Mouse (Mus musculus): ENCODE results near the gene Lyrm7. TPM values are rescaled to one million over a fixed set of nuclear protein-coding genes. Genes with fewer than 3 reads are reported as not detected.

Gene Lyrm7
- polyA plus RNA-seq, 1 experiment: 11.4 TPM

- Histone ChIP-seq H3K4me1 (ENCODE audit: control insufficient read depth, insufficient read depth, low read length) (peaks cover 11% of the 10 kb centered on the region), H3K27ac (ENCODE audit: control insufficient read depth, insufficient read depth, low read depth, low read length, poor library complexity) (peak overlapping the region; percentile 59; the same call in 1 of the 2 replicates), H3K4me3 (replicated peaks; ENCODE audit: control insufficient read depth, low read depth, low read length) (no peak overlapping the region)
- WGBS: under 1% methylated on average over 6 of the region's 6 CpGs
- no peak for TF ChIP-seq POLR2A (IDR thresholded peaks at IDR 0.05; ENCODE audit: borderline replicate concordance, control insufficient read depth, low read depth, low read length)
- no peak for TF ChIP-seq CTCF (IDR thresholded peaks at IDR 0.05; ENCODE audit: control insufficient read depth, insufficient read depth, low read length)
Measured at GRCm38 (mm10) chr11:54801791-54802558, 58.7 kb downstream of the Lyrm7 start.

GRCm38 (mm10) chr11:54796551-54796950 lies 64.2 kb downstream of the Lyrm7 start:
- Histone ChIP-seq H3K4me3 (replicated peaks; ENCODE audit: control insufficient read depth, low read depth, low read length) (no peak overlapping the region), H3K27ac (ENCODE audit: control insufficient read depth, insufficient read depth, low read depth, low read length, poor library complexity) (no peak overlapping the region), H3K4me1 (ENCODE audit: control insufficient read depth, insufficient read depth, low read length) (peaks cover 10% of the 10 kb centered on the region)
- TF ChIP-seq POLR2A (IDR thresholded peaks at IDR 0.05; ENCODE audit: borderline replicate concordance, control insufficient read depth, low read depth, low read length): no peak
- TF ChIP-seq CTCF (IDR thresholded peaks at IDR 0.05; ENCODE audit: control insufficient read depth, insufficient read depth, low read length): no peak
- WGBS: 69% methylated on average over 11 of the region's 11 CpGs

GRCm38 (mm10) chr11:54794678-54795077 lies 66.0 kb downstream of the Lyrm7 start:
- Histone ChIP-seq H3K27ac (ENCODE audit: control insufficient read depth, insufficient read depth, low read depth, low read length, poor library complexity) (no peak overlapping the region), H3K4me3 (replicated peaks; ENCODE audit: control insufficient read depth, low read depth, low read length) (no peak overlapping the region), H3K4me1 (ENCODE audit: control insufficient read depth, insufficient read depth, low read length) (peaks cover 9% of the 10 kb centered on the region)
- 81% methylated on average over 3 of the region's 3 CpGs for WGBS
- TF ChIP-seq CTCF (IDR thresholded peaks at IDR 0.05; ENCODE audit: control insufficient read depth, insufficient read depth, low read length): no peak
- TF ChIP-seq POLR2A (IDR thresholded peaks at IDR 0.05; ENCODE audit: borderline replicate concordance, control insufficient read depth, low read depth, low read length): no peak

GRCm38 (mm10) chr11:54793173-54793572 lies 67.5 kb downstream of the Lyrm7 start:
- Histone ChIP-seq H3K4me1 (ENCODE audit: control insufficient read depth, insufficient read depth, low read length) (peaks cover 9% of the 10 kb centered on the region), H3K4me3 (replicated peaks; ENCODE audit: control insufficient read depth, low read depth, low read length) (no peak overlapping the region), H3K27ac (ENCODE audit: control insufficient read depth, insufficient read depth, low read depth, low read length, poor library complexity) (no peak overlapping the region)
- TF ChIP-seq CTCF (IDR thresholded peaks at IDR 0.05; ENCODE audit: control insufficient read depth, insufficient read depth, low read length): no peak
- TF ChIP-seq POLR2A (IDR thresholded peaks at IDR 0.05; ENCODE audit: borderline replicate concordance, control insufficient read depth, low read depth, low read length): no peak
- 48% methylated on average over 1 of the region's 1 CpGs for WGBS

- peaks cover 6% of the 10 kb centered on the region for H3K4me1 ChIP-seq (ENCODE audit: control insufficient read depth, insufficient read depth, low read length)
- no peak overlapping the region for H3K27ac ChIP-seq (ENCODE audit: control insufficient read depth, insufficient read depth, low read depth, low read length, poor library complexity)
- TF ChIP-seq POLR2A (IDR thresholded peaks at IDR 0.05; ENCODE audit: borderline replicate concordance, control insufficient read depth, low read depth, low read length) (no peak), CTCF (IDR thresholded peaks at IDR 0.05; ENCODE audit: control insufficient read depth, insufficient read depth, low read length) (no peak)
- WGBS: 94% methylated on average over 4 of the region's 4 CpGs
- no peak overlapping the region for H3K4me3 ChIP-seq (replicated peaks; ENCODE audit: control insufficient read depth, low read depth, low read length)
Measured at GRCm38 (mm10) chr11:54791458-54791857, 69.3 kb downstream of the Lyrm7 start.

- Histone ChIP-seq H3K27ac (ENCODE audit: control insufficient read depth, insufficient read depth, low read depth, low read length, poor library complexity) (peak within 1 kb of the TSS; percentile 92), H3K4me1 (ENCODE audit: control insufficient read depth, insufficient read depth, low read length) (peaks cover 5% of the 10 kb centered on the region), H3K4me3 (replicated peaks; ENCODE audit: control insufficient read depth, low read depth, low read length) (peak within 1 kb of the TSS; percentile 87)
- 5% methylated on average over 56 of the region's 56 CpGs for WGBS
- peak; percentile 91; the same call in 1 of the 2 replicates for TF ChIP-seq POLR2A (IDR thresholded peaks at IDR 0.05; ENCODE audit: borderline replicate concordance, control insufficient read depth, low read depth, low read length)
- TF ChIP-seq CTCF (IDR thresholded peaks at IDR 0.05; ENCODE audit: control insufficient read depth, insufficient read depth, low read length): no peak
Measured at GRCm38 (mm10) chr11:54787488-54788474, 72.9 kb downstream of the Lyrm7 start, which contains the start of gene Cdc42se2. Gene Cdc42se2 (minus strand): TSS chr11:54787675.

GRCm38 (mm10) chr11:54786858-54787487 lies 73.7 kb downstream of the Lyrm7 start:
- peaks cover 8% of the 10 kb centered on the region for H3K4me1 ChIP-seq (ENCODE audit: control insufficient read depth, insufficient read depth, low read length)
- under 1% methylated on average over 54 of the region's 54 CpGs for WGBS
- no peak for TF ChIP-seq CTCF (IDR thresholded peaks at IDR 0.05; ENCODE audit: control insufficient read depth, insufficient read depth, low read length)
- peak overlapping the region; percentile 92 for H3K27ac ChIP-seq (ENCODE audit: control insufficient read depth, insufficient read depth, low read depth, low read length, poor library complexity)
- H3K4me3 ChIP-seq (replicated peaks; ENCODE audit: control insufficient read depth, low read depth, low read length): peak overlapping the region; percentile 87

Measured in bone marrow, adult 2 months (tissue).